Mouse (Mus musculus) limb, embryonic 12.5 days (tissue): ENCODE measurements around the gene Tex50. TPM values are rescaled to one million over a fixed set of nuclear protein-coding genes. Genes with fewer than 3 reads are reported as not detected.
"Not testable (repeated sequence)": the region's sequence is repeated elsewhere in the genome, so short reads cannot be mapped to it uniquely, and the experiment has no call there.

Source experiments
- ATAC-seq: fragments of 200-750 bp; cut with Nextera tagmentation; 2 replicates; pipeline ENCODE4 v1.8.0; 2017; ENCODE audit warnings: low read depth, moderate TSS enrichment; ENCODE audit not compliant: insufficient number of reproducible peaks, insufficient read depth, low FRiP score, low TSS enrichment
- H3K27ac ChIP-seq: fragments of 300-500 bp; sonication (generic); 2 replicates; pipeline ENCODE4 v1.5.1; 2016; ENCODE audit warnings: mild to moderate bottlenecking, moderate library complexity
- H3K27me3 ChIP-seq: fragments of 300-500 bp; sonication (generic); 2 replicates; pipeline ENCODE4 v1.6.1; 2016; ENCODE audit warnings: mild to moderate bottlenecking, moderate library complexity
- H3K36me3 ChIP-seq: fragments of 300-500 bp; sonication (generic); 2 replicates; pipeline ENCODE4 v1.6.1; 2016; ENCODE audit warnings: mild to moderate bottlenecking, moderate library complexity
- H3K4me1 ChIP-seq: fragments of 300-500 bp; sonication (generic); replicated peaks from 2 replicates; pipeline ENCODE4 v1.6.1; 2016
- H3K4me2 ChIP-seq: fragments of 300-500 bp; sonication (generic); 2 replicates; pipeline ENCODE4 v1.6.1; 2016; ENCODE audit warnings: mild to moderate bottlenecking, moderate library complexity
- H3K4me3 ChIP-seq: fragments of 300-500 bp; sonication (generic); replicated peaks from 2 replicates; pipeline ENCODE4 v1.5.1; 2016; ENCODE audit warnings: mild to moderate bottlenecking
- H3K9ac ChIP-seq: fragments of 300-500 bp; sonication (generic); replicated peaks from 2 replicates; pipeline ENCODE4 v1.6.1; 2016; ENCODE audit warnings: mild to moderate bottlenecking, moderate library complexity
- H3K9me3 ChIP-seq: fragments of 300-500 bp; sonication (generic); 2 replicates; pipeline ENCODE4 v1.6.1; 2016; ENCODE audit warnings: mild to moderate bottlenecking, moderate library complexity
- WGBS: fragments of 180-500 bp; shearing (Covaris S2); methylation state at CpG from one replicate; pipeline ENCODE4 v1.1.7; 2016; 5-methylcytosine and 5-hydroxymethylcytosine counted together
- polyA plus RNA-seq: library from polyadenylated mRNA; unstranded; fragments of >200 nt; fragmentation: Nextera tagmentation; extraction: Ambion mirVana; gene quantifications from 2 replicates; pipeline ENCODE4 v1.2.1, GENCODE M21; 2016

The Tex50 gene
- 0.18 and 0.23 TPM in 2 replicates for polyA plus RNA-seq

- 87% methylated on average over 3 of the region's 3 CpGs for WGBS
- H3K9ac ChIP-seq = no peak within 1 kb of the TSS
- H3K36me3 ChIP-seq = no peaks in the 10 kb centered on the region
- H3K4me3 ChIP-seq = no peak within 1 kb of the TSS
- H3K27me3 ChIP-seq = no peaks in the 10 kb centered on the region
- no peak within 1 kb of the TSS for H3K27ac ChIP-seq
- no peaks in the 10 kb centered on the region for H3K4me1 ChIP-seq
- H3K9me3 ChIP-seq = no peaks in the 10 kb centered on the region
- ATAC-seq = no peak
- no peak within 1 kb of the TSS for H3K4me2 ChIP-seq
Observed at GRCm38 (mm10) chr1:161159214-161159613, at the start of gene Tex50. Gene Tex50 (minus strand): TSS chr1:161159314.

GRCm38 (mm10) chr1:161199856-161200255 is 40.7 kb upstream of the Tex50 start:
- Histone ChIP-seq H3K4me2 (no peak overlapping the region), H3K27ac (no peak overlapping the region), H3K4me1 (no peaks in the 10 kb centered on the region), H3K36me3 (no peaks in the 10 kb centered on the region), H3K9me3 (no peaks in the 10 kb centered on the region), H3K4me3 (no peak overlapping the region), H3K27me3 (no peaks in the 10 kb centered on the region), H3K9ac (no peak overlapping the region)
- no peak for ATAC-seq
- 72% methylated on average over 5 of the region's 5 CpGs for WGBS

GRCm38 (mm10) chr1:161196364-161196763 is 37.2 kb upstream of the Tex50 start:
- not testable (repeated sequence) for H3K9me3 ChIP-seq, H3K4me1 ChIP-seq, ATAC-seq, H3K36me3 ChIP-seq, H3K9ac ChIP-seq, H3K27me3 ChIP-seq
- 55% methylated on average over 11 of the region's 11 CpGs for WGBS
- peak overlapping the region; percentile 41 for H3K4me3 ChIP-seq
- H3K4me2 ChIP-seq = peak overlapping the region; percentile 53
- peak overlapping the region; percentile 84; the same call in 1 of the 2 replicates for H3K27ac ChIP-seq

GRCm38 (mm10) chr1:161195541-161196351 is 36.6 kb upstream of the Tex50 start:
- WGBS = under 1% methylated on average over 16 of the region's 16 CpGs
- Histone ChIP-seq H3K9me3 (no peaks in the 10 kb centered on the region), H3K4me1 (no peaks in the 10 kb centered on the region), H3K27me3 (no peaks in the 10 kb centered on the region), H3K4me3 (peak overlapping the region; percentile 41), H3K9ac (peak overlapping the region; percentile 40), H3K36me3 (no peaks in the 10 kb centered on the region), H3K4me2 (peak overlapping the region; percentile 53), H3K27ac (peak overlapping the region; percentile 84)
- peak; percentile 95 for ATAC-seq

- Histone ChIP-seq H3K9ac (no peak overlapping the region), H3K4me1 (no peaks in the 10 kb centered on the region), H3K4me3 (no peak overlapping the region), H3K27ac (no peak overlapping the region), H3K4me2 (no peak overlapping the region), H3K27me3 (no peaks in the 10 kb centered on the region), H3K9me3 (peaks cover 5% of the 10 kb centered on the region; the same call in 1 of the 2 replicates), H3K36me3 (no peaks in the 10 kb centered on the region)
- 77% methylated on average over 9 of the region's 9 CpGs for WGBS
- no peak for ATAC-seq
Observed at GRCm38 (mm10) chr1:161190253-161190910, 31.3 kb upstream of the Tex50 start.

GRCm38 (mm10) chr1:161185431-161185830 is 26.3 kb upstream of the Tex50 start:
- H3K9me3 ChIP-seq = peaks cover 5% of the 10 kb centered on the region; the same call in 1 of the 2 replicates
- no peak for ATAC-seq
- H3K27me3 ChIP-seq = no peaks in the 10 kb centered on the region
- H3K4me3 ChIP-seq = no peak overlapping the region
- 85% methylated on average over 3 of the region's 3 CpGs for WGBS
- H3K4me2 ChIP-seq = no peak overlapping the region
- H3K9ac ChIP-seq = no peak overlapping the region
- peaks cover 7% of the 10 kb centered on the region; the same call in 1 of the 2 replicates for H3K4me1 ChIP-seq
- no peaks in the 10 kb centered on the region for H3K36me3 ChIP-seq
- no peak overlapping the region for H3K27ac ChIP-seq

GRCm38 (mm10) chr1:161183677-161184076 is 24.6 kb upstream of the Tex50 start:
- peaks cover 5% of the 10 kb centered on the region; the same call in 1 of the 2 replicates for H3K9me3 ChIP-seq
- 59% methylated on average over 9 of the region's 9 CpGs for WGBS
- H3K27ac ChIP-seq = no peak overlapping the region
- H3K4me2 ChIP-seq = peak overlapping the region; percentile 23
- H3K27me3 ChIP-seq = no peaks in the 10 kb centered on the region
- no peak for ATAC-seq
- peaks cover 7% of the 10 kb centered on the region; the same call in 1 of the 2 replicates for H3K4me1 ChIP-seq
- H3K9ac ChIP-seq = no peak overlapping the region
- H3K4me3 ChIP-seq = no peak overlapping the region
- H3K36me3 ChIP-seq = no peaks in the 10 kb centered on the region

GRCm38 (mm10) chr1:161182386-161182785 is 23.3 kb upstream of the Tex50 start:
- 87% methylated on average over 9 of the region's 9 CpGs for WGBS

GRCm38 (mm10) chr1:161180674-161181073 is 21.6 kb upstream of the Tex50 start:
- no peak overlapping the region for H3K27ac ChIP-seq
- no peak overlapping the region for H3K4me3 ChIP-seq
- no peak for ATAC-seq
- no peaks in the 10 kb centered on the region for H3K27me3 ChIP-seq
- H3K36me3 ChIP-seq = no peaks in the 10 kb centered on the region
- 55% methylated on average over 8 of the region's 8 CpGs for WGBS
- H3K4me1 ChIP-seq = peaks cover 7% of the 10 kb centered on the region; the same call in 1 of the 2 replicates
- H3K9ac ChIP-seq = no peak overlapping the region
- peaks cover 5% of the 10 kb centered on the region; the same call in 1 of the 2 replicates for H3K9me3 ChIP-seq
- H3K4me2 ChIP-seq = no peak overlapping the region

More at GRCm38 (mm10) chr1:161182386-161182785, 23.3 kb upstream of the Tex50 start:
- no peak overlapping the region for H3K4me3 ChIP-seq
- H3K4me2 ChIP-seq = no peak overlapping the region
- peaks cover 5% of the 10 kb centered on the region; the same call in 1 of the 2 replicates for H3K9me3 ChIP-seq
- no peak overlapping the region for H3K9ac ChIP-seq
- H3K27me3 ChIP-seq = no peaks in the 10 kb centered on the region
- H3K27ac ChIP-seq = no peak overlapping the region
- H3K36me3 ChIP-seq = no peaks in the 10 kb centered on the region
- H3K4me1 ChIP-seq = peaks cover 7% of the 10 kb centered on the region; the same call in 1 of the 2 replicates
- ATAC-seq = no peak

- H3K9ac ChIP-seq = peak overlapping the region; percentile 64
- H3K27me3 ChIP-seq = peaks cover 31% of the 10 kb centered on the region
- no peaks in the 10 kb centered on the region for H3K36me3 ChIP-seq
- WGBS = under 1% methylated on average over 40 of the region's 40 CpGs
- H3K4me2 ChIP-seq = peak overlapping the region; percentile 78
- ATAC-seq = peak; percentile 79
- H3K27ac ChIP-seq = no peak overlapping the region
- no peaks in the 10 kb centered on the region for H3K4me1 ChIP-seq
- H3K4me3 ChIP-seq = peak overlapping the region; percentile 55
- no peaks in the 10 kb centered on the region for H3K9me3 ChIP-seq
Observed at GRCm38 (mm10) chr1:161170651-161171050, 11.5 kb upstream of the Tex50 start.

GRCm38 (mm10) chr1:161160266-161160665 is 1.2 kb upstream of the Tex50 start:
- 62% methylated on average over 4 of the region's 4 CpGs for WGBS
- no peaks in the 10 kb centered on the region for H3K4me1 ChIP-seq

More at GRCm38 (mm10) chr1:161160266-161160665, 1.2 kb upstream of the Tex50 start:
- H3K27ac ChIP-seq = no peak overlapping the region
- H3K4me2 ChIP-seq = no peak overlapping the region
- H3K27me3 ChIP-seq = no peaks in the 10 kb centered on the region
- H3K36me3 ChIP-seq = no peaks in the 10 kb centered on the region
- no peak for ATAC-seq
- H3K9ac ChIP-seq = no peak overlapping the region
- no peaks in the 10 kb centered on the region for H3K9me3 ChIP-seq
- no peak overlapping the region for H3K4me3 ChIP-seq
